Mouse (Mus musculus) CD8-positive naive resting alpha-beta T cell, adult 2 months (primary cell): ENCODE data around the gene Erc1.
A peak's percentile ranks its signal among the peaks of the same experiment; 100 is the strongest.

Experiments
- DNase-seq, 2 experiments: peaks; one replicate each; pipeline ENCODE4 v3.0.0; 2022; ENCODE audit warnings: low read depth in 2 of 2, low spot score in 2 of 2

Gene Erc1

GRCm38 (mm10) chr6:119529659-119530058 is 318.3 kb downstream of the Erc1 start:
- DNase-seq = no peak

GRCm38 (mm10) chr6:119526498-119526897 is 321.5 kb downstream of the Erc1 start:
- no peak for DNase-seq

GRCm38 (mm10) chr6:119521931-119522391 is 326.0 kb downstream of the Erc1 start:
- peak in 1 of 2 experiments; percentile 36 for DNase-seq

GRCm38 (mm10) chr6:119521482-119521900 is 326.5 kb downstream of the Erc1 start:
- peak in 1 of 2 experiments; percentile 43 for DNase-seq
